Mouse (Mus musculus): Measurements from ENCODE around the gene Ppm1b. TPM values are rescaled to one million over a fixed set of nuclear protein-coding genes. Genes with fewer than 3 reads are reported as not detected.

Gene Ppm1b
- total and polyA plus RNA-seq, 2 experiments, result 32.6 to 83.6 TPM

- 93% methylated on average over 3 of the region's 3 CpGs for WGBS
- Histone ChIP-seq H3K4me3 (ENCODE audit: insufficient read depth, low read depth, low read length) (no peak overlapping the region), H3K79me2 (ENCODE audit: control insufficient read depth, insufficient read depth, low read length) (peaks cover 5% of the 10 kb centered on the region), H3K4me1 (ENCODE audit: control insufficient read depth, insufficient read depth, low read length) (no peaks in the 10 kb centered on the region), H3K27me3 (ENCODE audit: control insufficient read depth, insufficient read depth, low read length) (no peaks in the 10 kb centered on the region), H3K27ac (replicated peaks; ENCODE audit: insufficient read depth, low read depth, low read length) (no peak overlapping the region), H3K36me3 (ENCODE audit: control insufficient read depth, insufficient read depth, low read length) (peaks cover 26% of the 10 kb centered on the region), H3K9ac (ENCODE audit: low read depth, low read length) (no peak overlapping the region)
- TF ChIP-seq CTCF (IDR thresholded peaks at IDR 0.05; ENCODE audit: low read depth, low read length) (no peak), POLR2A (IDR thresholded peaks at IDR 0.05; ENCODE audit: extremely low read depth, insufficient read depth, low read length) (no peak)
- no peak for DNase-seq (ENCODE audit: extremely low read depth, low read depth, low spot score)
Observed at GRCm38 (mm10) chr17:85014632-85015031, 58.1 kb downstream of the Ppm1b start.

GRCm38 (mm10) chr17:85018344-85018743 is 61.8 kb downstream of the Ppm1b start:
- no peak for DNase-seq (ENCODE audit: extremely low read depth, low read depth, low spot score)
- Histone ChIP-seq H3K27me3 (ENCODE audit: control insufficient read depth, insufficient read depth, low read length) (no peaks in the 10 kb centered on the region), H3K36me3 (ENCODE audit: control insufficient read depth, insufficient read depth, low read length) (peaks cover 10% of the 10 kb centered on the region), H3K79me2 (ENCODE audit: control insufficient read depth, insufficient read depth, low read length) (peaks cover 2% of the 10 kb centered on the region; the same call in 1 of the 2 replicates), H3K27ac (replicated peaks; ENCODE audit: insufficient read depth, low read depth, low read length) (no peak overlapping the region), H3K9ac (ENCODE audit: low read depth, low read length) (no peak overlapping the region), H3K4me1 (ENCODE audit: control insufficient read depth, insufficient read depth, low read length) (peaks cover 2% of the 10 kb centered on the region; the same call in 1 of the 2 replicates), H3K4me3 (ENCODE audit: insufficient read depth, low read depth, low read length) (no peak overlapping the region)
- WGBS, result 93% methylated on average over 3 of the region's 3 CpGs
- TF ChIP-seq POLR2A (IDR thresholded peaks at IDR 0.05; ENCODE audit: extremely low read depth, insufficient read depth, low read length) (no peak), CTCF (IDR thresholded peaks at IDR 0.05; ENCODE audit: low read depth, low read length) (no peak)

- no peak overlapping the region for H3K9ac ChIP-seq (ENCODE audit: low read depth, low read length)
- no peak overlapping the region for H3K27ac ChIP-seq (replicated peaks; ENCODE audit: insufficient read depth, low read depth, low read length)
- 81% methylated on average over 5 of the region's 5 CpGs for WGBS
- DNase-seq (ENCODE audit: extremely low read depth, low read depth, low spot score), result no peak
- peaks cover 7% of the 10 kb centered on the region for H3K36me3 ChIP-seq (ENCODE audit: control insufficient read depth, insufficient read depth, low read length)
- H3K4me1 ChIP-seq (ENCODE audit: control insufficient read depth, insufficient read depth, low read length), result peaks cover 2% of the 10 kb centered on the region
- no peak overlapping the region for H3K4me3 ChIP-seq (ENCODE audit: insufficient read depth, low read depth, low read length)
- no peak for TF ChIP-seq POLR2A (IDR thresholded peaks at IDR 0.05; ENCODE audit: extremely low read depth, insufficient read depth, low read length)
- no peak for TF ChIP-seq CTCF (IDR thresholded peaks at IDR 0.05; ENCODE audit: low read depth, low read length)
- H3K27me3 ChIP-seq (ENCODE audit: control insufficient read depth, insufficient read depth, low read length), result no peaks in the 10 kb centered on the region
- no peaks in the 10 kb centered on the region for H3K79me2 ChIP-seq (ENCODE audit: control insufficient read depth, insufficient read depth, low read length)
Observed at GRCm38 (mm10) chr17:85018794-85019193, 62.3 kb downstream of the Ppm1b start.

GRCm38 (mm10) chr17:85020343-85020742 is 63.8 kb downstream of the Ppm1b start:
- H3K27me3 ChIP-seq (ENCODE audit: control insufficient read depth, insufficient read depth, low read length), result no peaks in the 10 kb centered on the region
- no peak for DNase-seq (ENCODE audit: extremely low read depth, low read depth, low spot score)
- TF ChIP-seq POLR2A (IDR thresholded peaks at IDR 0.05; ENCODE audit: extremely low read depth, insufficient read depth, low read length) (no peak), CTCF (IDR thresholded peaks at IDR 0.05; ENCODE audit: low read depth, low read length) (no peak)
- no peak overlapping the region for H3K9ac ChIP-seq (ENCODE audit: low read depth, low read length)
- peaks cover 5% of the 10 kb centered on the region; the same call in 1 of the 2 replicates for H3K36me3 ChIP-seq (ENCODE audit: control insufficient read depth, insufficient read depth, low read length)
- H3K27ac ChIP-seq (replicated peaks; ENCODE audit: insufficient read depth, low read depth, low read length), result no peak overlapping the region
- H3K4me1 ChIP-seq (ENCODE audit: control insufficient read depth, insufficient read depth, low read length), result peaks cover 10% of the 10 kb centered on the region
- 80% methylated on average over 3 of the region's 3 CpGs for WGBS
- H3K4me3 ChIP-seq (ENCODE audit: insufficient read depth, low read depth, low read length), result no peak overlapping the region
- no peaks in the 10 kb centered on the region for H3K79me2 ChIP-seq (ENCODE audit: control insufficient read depth, insufficient read depth, low read length)

GRCm38 (mm10) chr17:85023247-85024167 is 67.0 kb downstream of the Ppm1b start:
- TF ChIP-seq POLR2A (IDR thresholded peaks at IDR 0.05; ENCODE audit: extremely low read depth, insufficient read depth, low read length) (no peak), CTCF (IDR thresholded peaks at IDR 0.05; ENCODE audit: low read depth, low read length) (0 out of 2 replicates have a peak, but pooled peaks have one; percentile 18)
- Histone ChIP-seq H3K4me1 (ENCODE audit: control insufficient read depth, insufficient read depth, low read length) (peaks cover 17% of the 10 kb centered on the region), H3K36me3 (ENCODE audit: control insufficient read depth, insufficient read depth, low read length) (no peaks in the 10 kb centered on the region), H3K9ac (ENCODE audit: low read depth, low read length) (peak overlapping the region; percentile 31; the same call in 1 of the 2 replicates), H3K27ac (replicated peaks; ENCODE audit: insufficient read depth, low read depth, low read length) (no peak overlapping the region), H3K4me3 (ENCODE audit: insufficient read depth, low read depth, low read length) (no peak overlapping the region), H3K79me2 (ENCODE audit: control insufficient read depth, insufficient read depth, low read length) (no peaks in the 10 kb centered on the region), H3K27me3 (ENCODE audit: control insufficient read depth, insufficient read depth, low read length) (no peaks in the 10 kb centered on the region)
- peak; percentile 75 for DNase-seq (ENCODE audit: extremely low read depth, low read depth, low spot score)
- 51% methylated on average over 22 of the region's 22 CpGs for WGBS

GRCm38 (mm10) chr17:85024237-85024636 is 67.7 kb downstream of the Ppm1b start:
- no peak overlapping the region for H3K4me3 ChIP-seq (ENCODE audit: insufficient read depth, low read depth, low read length)
- peak overlapping the region; percentile 55 for H3K27ac ChIP-seq (replicated peaks; ENCODE audit: insufficient read depth, low read depth, low read length)
- no peak overlapping the region for H3K9ac ChIP-seq (ENCODE audit: low read depth, low read length)
- H3K27me3 ChIP-seq (ENCODE audit: control insufficient read depth, insufficient read depth, low read length), result no peaks in the 10 kb centered on the region
- TF ChIP-seq POLR2A (IDR thresholded peaks at IDR 0.05; ENCODE audit: extremely low read depth, insufficient read depth, low read length) (no peak), CTCF (IDR thresholded peaks at IDR 0.05; ENCODE audit: low read depth, low read length) (no peak)
- no peaks in the 10 kb centered on the region for H3K79me2 ChIP-seq (ENCODE audit: control insufficient read depth, insufficient read depth, low read length)
- H3K4me1 ChIP-seq (ENCODE audit: control insufficient read depth, insufficient read depth, low read length), result peaks cover 20% of the 10 kb centered on the region
- WGBS, result 62% methylated on average over 8 of the region's 8 CpGs
- H3K36me3 ChIP-seq (ENCODE audit: control insufficient read depth, insufficient read depth, low read length), result no peaks in the 10 kb centered on the region
- no peak for DNase-seq (ENCODE audit: extremely low read depth, low read depth, low spot score)

Measured in liver, adult 2 months (tissue).